Mouse (Mus musculus) erythroblast, embryonic 14.5 days (primary cell): ENCODE measurements around the gene Fam241a.

Experiments used
- GATA1 ChIP-seq: IDR thresholded peaks from 2 replicates; pipeline ENCODE4 v1.6.1; 2012; ENCODE audit warnings: low read length, inconsistent platforms, mixed read lengths
- TAL1 ChIP-seq: IDR thresholded peaks from 3 replicates; pipeline ENCODE4 v1.6.1; 2012; ENCODE audit warnings: low read length, inconsistent platforms, mixed read lengths

DNA sequence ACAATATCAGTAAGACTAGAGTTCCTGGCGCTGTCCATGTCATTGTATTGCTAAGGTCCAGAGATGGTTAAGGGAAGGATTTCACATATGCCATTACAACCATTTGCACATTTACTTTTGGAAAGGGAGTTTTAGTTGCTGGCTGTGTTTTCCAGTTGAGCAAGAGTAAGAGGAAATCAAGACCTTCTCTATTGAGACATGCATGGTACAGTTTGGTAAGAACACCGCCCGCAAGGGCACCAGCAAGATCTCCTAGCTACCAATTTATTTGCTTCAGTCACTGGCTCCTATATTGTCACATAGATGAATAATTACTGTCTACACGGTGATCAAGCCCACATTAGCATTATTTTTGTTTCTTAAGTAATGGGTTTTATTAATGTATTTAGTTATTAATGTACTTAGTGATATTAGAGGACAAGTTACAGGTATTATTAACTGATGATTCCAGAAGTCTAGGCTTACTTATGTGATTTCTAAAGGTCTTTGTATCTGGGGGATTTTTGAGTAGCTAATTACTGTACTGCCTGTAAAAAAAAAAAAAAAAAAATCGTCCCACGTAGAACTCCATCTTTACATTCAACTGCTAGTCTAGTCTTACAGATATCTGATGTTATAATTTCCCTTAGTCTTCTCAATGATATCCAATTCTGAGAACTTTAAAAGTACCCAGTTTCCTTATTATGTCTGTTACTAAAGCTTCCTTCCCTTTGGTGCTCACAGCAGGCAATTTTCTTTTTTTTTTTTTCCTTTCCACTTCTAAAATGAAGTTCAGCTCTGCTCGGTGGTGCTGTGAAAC, 944 bp downstream of the Fam241a start:
- TF ChIP-seq GATA1 (no peak), TAL1 (no peak)
